15 mouse cellular contexts compared by ENCODE assay signal in genomic region chr11:43565852-43566251, GRCm38 (mm10). TPM values are rescaled to one million over a fixed set of nuclear protein-coding genes. Genes with fewer than 3 reads are reported as not detected.
DNase-seq lines count a peak whose midpoint lies in the region; ATAC-seq lines count a peak whose summit lies in the region.
"Had no signal": no experiment of that assay in that cellular context is flagged by ENCODE, and none has a peak within 500 bp of the region (broad histone marks: within the 10 kb centered on the region; RNA-seq: fewer than 3 reads in every experiment).

No protein-coding gene starts in this region.

- 9% methylated on average over 8 of the region's 8 CpGs for WGBS in kidney, embryonic 15.5 days
- WGBS in embryonic facial prominence, embryonic 13.5 days = 6% methylated on average over 8 of the region's 8 CpGs
- 3% methylated on average over 8 of the region's 8 CpGs for WGBS in limb, embryonic 10.5 days
- 22% methylated on average over 8 of the region's 8 CpGs for WGBS in neural tube, embryonic 15.5 days

- H3K4me2 ChIP-seq in kidney, embryonic 15.5 days = peak overlapping the region; percentile 17
- H3K4me2 ChIP-seq in embryonic facial prominence, embryonic 13.5 days = no peak overlapping the region
- H3K4me2 ChIP-seq in neural tube, embryonic 15.5 days = peak overlapping the region; percentile 17; the same call in 1 of the 2 replicates

- H3K9me3 ChIP-seq in kidney, embryonic 15.5 days (replicated peaks) = no peaks in the 10 kb centered on the region
- no peaks in the 10 kb centered on the region for H3K9me3 ChIP-seq in embryonic facial prominence, embryonic 13.5 days
- H3K9me3 ChIP-seq in limb, embryonic 10.5 days (replicated peaks) = no peaks in the 10 kb centered on the region
- H3K9me3 ChIP-seq in neural tube, embryonic 15.5 days (replicated peaks) = no peaks in the 10 kb centered on the region
- H3K9me3 ChIP-seq: G1E had no signal

- peak overlapping the region; percentile 76 for H3K27ac ChIP-seq in kidney, embryonic 15.5 days
- peak overlapping the region; percentile 69; the same call in 1 of the 2 replicates for H3K27ac ChIP-seq in embryonic facial prominence, embryonic 13.5 days
- peak overlapping the region; percentile 67 for H3K27ac ChIP-seq in limb, embryonic 10.5 days
- H3K27ac ChIP-seq in neural tube, embryonic 15.5 days (replicated peaks) = no peak overlapping the region

- peaks cover 49% of the 10 kb centered on the region for H3K4me1 ChIP-seq in kidney, embryonic 15.5 days
- peaks cover 26% of the 10 kb centered on the region for H3K4me1 ChIP-seq in embryonic facial prominence, embryonic 13.5 days
- H3K4me1 ChIP-seq in limb, embryonic 10.5 days = peaks cover 32% of the 10 kb centered on the region
- peaks cover 16% of the 10 kb centered on the region for H3K4me1 ChIP-seq in neural tube, embryonic 15.5 days

- no peak overlapping the region for H3K4me3 ChIP-seq in kidney, embryonic 15.5 days (replicated peaks)
- no peak overlapping the region for H3K4me3 ChIP-seq in embryonic facial prominence, embryonic 13.5 days
- H3K4me3 ChIP-seq in limb, embryonic 10.5 days = no peak overlapping the region
- no peak overlapping the region for H3K4me3 ChIP-seq in neural tube, embryonic 15.5 days (replicated peaks)
- H3K4me3 ChIP-seq: erythroblast, embryonic 14.5 days had no signal

- H3K36me3 ChIP-seq in kidney, embryonic 15.5 days = peaks cover 13% of the 10 kb centered on the region
- no peaks in the 10 kb centered on the region for H3K36me3 ChIP-seq in embryonic facial prominence, embryonic 13.5 days
- H3K36me3 ChIP-seq in limb, embryonic 10.5 days = peaks cover 64% of the 10 kb centered on the region
- no peaks in the 10 kb centered on the region for H3K36me3 ChIP-seq in neural tube, embryonic 15.5 days
- H3K36me3 ChIP-seq: G1E had no signal

- no peak for DNase-seq in kidney, postnatal 36 days
- no peak for DNase-seq in limb, embryonic 10.5 days (ENCODE audit: low spot score)
- DNase-seq in spleen, postnatal 14 days (ENCODE audit: low spot score in 2 of 2) = no peak
- DNase-seq: adrenal gland, adult 8-10 months; cerebellum, adult 11 months; gastrocnemius, postnatal 25 days; kidney, postnatal 25 days had no signal

- H3K9ac ChIP-seq in kidney, embryonic 15.5 days = 0 out of 2 replicates have a peak overlapping the region, but pooled peaks have one; percentile 14
- H3K9ac ChIP-seq in embryonic facial prominence, embryonic 13.5 days = no peak overlapping the region
- no peak overlapping the region for H3K9ac ChIP-seq in neural tube, embryonic 15.5 days (replicated peaks)

- no peaks in the 10 kb centered on the region for H3K27me3 ChIP-seq in kidney, embryonic 15.5 days
- H3K27me3 ChIP-seq in embryonic facial prominence, embryonic 13.5 days = no peaks in the 10 kb centered on the region
- no peaks in the 10 kb centered on the region for H3K27me3 ChIP-seq in limb, embryonic 10.5 days (ENCODE audit: low read depth, poor library complexity, severe bottlenecking)
- H3K27me3 ChIP-seq in neural tube, embryonic 15.5 days (replicated peaks) = no peaks in the 10 kb centered on the region

- ATAC-seq in kidney, embryonic 15.5 days (replicated peaks; ENCODE audit: low FRiP score) = peak; percentile 72
- no peak for ATAC-seq in embryonic facial prominence, embryonic 13.5 days (ENCODE audit: insufficient number of reproducible peaks, insufficient read depth, low FRiP score, low TSS enrichment, low read depth)
- ATAC-seq in neural tube, embryonic 15.5 days (ENCODE audit: low FRiP score) = no peak
- no peak for ATAC-seq in megakaryocyte, adult 5-6 weeks (ENCODE audit: poor library complexity, severe bottlenecking)

RNA-seq across cellular contexts. Expression of gene 4933415A04Rik, which starts 21.0 kb away (rescaled TPM):
- polyA plus RNA-seq in kidney, embryonic 15.5 days (2015; fragmentation: Nextera tagmentation; extraction: Ambion mirVana) = 7.0 and 8.2 TPM in 2 replicates
- polyA plus RNA-seq in embryonic facial prominence, embryonic 13.5 days (2015; fragmentation: Nextera tagmentation; extraction: Ambion mirVana) = 3.5 and 4.2 TPM in 2 replicates
- polyA plus RNA-seq in limb, embryonic 10.5 days (2016; fragmentation: Nextera tagmentation; extraction: Ambion mirVana) = 9.7 and 11.2 TPM in 2 replicates
- 2.7 and 3.5 TPM in 2 replicates for polyA plus RNA-seq in neural tube, embryonic 15.5 days (2015; fragmentation: Nextera tagmentation; extraction: Ambion mirVana)
- not detected in 2 replicates for total RNA-seq in megakaryocyte, adult 5-6 weeks (2015)
- not detected in 2 replicates for total RNA-seq in megakaryocyte, adult 5-6 weeks (2017)
- total RNA-seq: G1E; gastrocnemius, postnatal 25 days had no signal
- polyA plus RNA-seq: erythroblast, embryonic 14.5 days; G1E had no signal

RNA-seq across cellular contexts. Expression of gene Fabp6, which starts 35.5 kb away (rescaled TPM):
- polyA plus RNA-seq in kidney, embryonic 15.5 days (2015; fragmentation: Nextera tagmentation; extraction: Ambion mirVana) = not detected in 2 replicates
- polyA plus RNA-seq in embryonic facial prominence, embryonic 13.5 days (2015; fragmentation: Nextera tagmentation; extraction: Ambion mirVana) = 26.5 TPM in 1 of 2 replicates, not detected in the other
- not detected in 2 replicates for polyA plus RNA-seq in limb, embryonic 10.5 days (2016; fragmentation: Nextera tagmentation; extraction: Ambion mirVana)
- polyA plus RNA-seq in neural tube, embryonic 15.5 days (2015; fragmentation: Nextera tagmentation; extraction: Ambion mirVana) = not detected in 2 replicates
- total RNA-seq in megakaryocyte, adult 5-6 weeks (2015) = not detected in 2 replicates
- total RNA-seq in megakaryocyte, adult 5-6 weeks (2017) = not detected in 2 replicates
- total RNA-seq: adrenal gland, adult 8-10 months; G1E; gastrocnemius, postnatal 25 days; left cerebral cortex, postnatal 36 days had no signal
- polyA plus RNA-seq: erythroblast, embryonic 14.5 days; G1E; lung, embryonic 16.5 days had no signal

RNA-seq across cellular contexts. Expression of gene Ccnjl, which starts 37.3 kb away (rescaled TPM):
- 27.0 and 29.2 TPM in 2 replicates for polyA plus RNA-seq in kidney, embryonic 15.5 days (2015; fragmentation: Nextera tagmentation; extraction: Ambion mirVana)
- 13.7 and 14.2 TPM in 2 replicates for polyA plus RNA-seq in embryonic facial prominence, embryonic 13.5 days (2015; fragmentation: Nextera tagmentation; extraction: Ambion mirVana)
- polyA plus RNA-seq in limb, embryonic 10.5 days (2016; fragmentation: Nextera tagmentation; extraction: Ambion mirVana) = 36.3 and 40.6 TPM in 2 replicates
- 11.0 and 14.2 TPM in 2 replicates for polyA plus RNA-seq in neural tube, embryonic 15.5 days (2015; fragmentation: Nextera tagmentation; extraction: Ambion mirVana)
- not detected in 2 replicates for total RNA-seq in megakaryocyte, adult 5-6 weeks (2015)
- total RNA-seq in megakaryocyte, adult 5-6 weeks (2017) = not detected in 2 replicates
- polyA plus RNA-seq: erythroblast, embryonic 14.5 days; G1E had no signal
